Mouse (Mus musculus) inflammation-experienced regulatory T-cells (primary cell): ENCODE results near the gene Gm49336. TPM values are rescaled to one million over a fixed set of nuclear protein-coding genes. Genes with fewer than 3 reads are reported as not detected.

Experiments used
- polyA plus RNA-seq, 2 experiments: library from polyadenylated mRNA; unstranded; fragments of 100-300 nt; shearing (Covaris generic); gene quantifications; one replicate each; pipeline ENCODE4 v1.2.1; 2017

Gm49336 gene
- 10 to 100 TPM; 45.5 to 60.9 TPM for polyA plus RNA-seq

GRCm38 (mm10) chr14:60251281-60252003, at the start of gene Gm49336, which contains the start of gene Nupl1:
Gm49336 (minus strand) TSS chr14:60251507.
Nupl1 (minus strand) TSS chr14:60251431.

GRCm38 (mm10) chr14:60264990-60265876, 13.9 kb upstream of the Gm49336 start, which contains the start of gene Mtmr6:
Mtmr6 (plus strand) TSS chr14:60265228.

DNA sequence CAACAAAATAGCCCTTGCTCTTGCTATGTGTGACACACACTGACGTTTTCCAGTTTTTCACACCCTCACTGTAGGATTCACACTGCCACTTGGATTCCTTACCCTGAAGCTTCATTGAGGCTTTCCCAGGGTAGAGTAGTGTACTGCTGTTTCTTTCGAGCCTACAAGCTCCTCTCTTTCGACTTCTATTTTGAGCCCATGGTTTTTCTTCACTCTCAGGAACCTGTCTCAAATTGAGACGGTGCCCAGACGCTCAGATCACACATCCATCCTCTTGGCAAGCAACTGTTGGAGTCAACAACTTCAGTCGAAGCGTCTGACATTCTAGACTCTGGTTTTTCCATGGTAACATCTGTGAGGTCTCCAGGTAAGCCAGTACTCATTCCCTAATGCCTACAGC, 54.4 kb downstream of the Gm49336 start, which contains the start of gene Atp8a2:
Gene Atp8a2 (minus strand): TSS at position 296 of the 400 bp plus-strand sequence.

Other genes with a start within 250 kb of the Gm49336 start
- 1 to 10 TPM in 1 of 2 experiments, under 1 TPM in 1; 0.34 to 4.3 TPM for gene Atp8a2, start 54.3 kb downstream of the Gm49336 start, polyA plus RNA-seq
- 1 to 10 TPM in 1 of 2 experiments, under 1 TPM in 1; 0.29 to 3.7 TPM for gene Nupl1, start 76 bp downstream of the Gm49336 start, polyA plus RNA-seq
- 10 to 100 TPM; 53.5 to 72.5 TPM for gene Mtmr6, start 13.7 kb upstream of the Gm49336 start, polyA plus RNA-seq
- gene Amer2, start 121.8 kb upstream of the Gm49336 start, polyA plus RNA-seq, result under 1 TPM; 0.10 to 0.17 TPM